Mouse (Mus musculus): ENCODE data around the gene Dbn1.

DNA sequence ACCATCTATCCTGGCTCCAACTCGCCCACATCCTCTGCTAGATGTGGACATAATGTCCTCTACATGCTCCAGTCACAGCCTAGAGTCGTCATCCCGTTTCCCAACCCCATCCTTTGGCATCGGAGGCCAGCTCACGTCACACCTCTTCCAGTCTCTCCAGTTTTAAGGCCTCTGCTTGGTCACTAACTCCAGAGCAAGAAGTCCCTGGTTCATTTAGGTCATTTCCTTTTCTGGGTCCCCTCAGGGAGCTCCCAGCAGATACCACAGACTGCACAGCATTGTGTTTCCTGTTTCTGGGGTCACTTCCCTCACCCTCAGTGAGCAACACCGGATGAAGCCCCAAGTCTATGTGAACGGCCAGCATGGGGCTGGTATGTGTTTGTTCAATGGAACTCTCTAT lies 8.9 kb downstream of the Dbn1 start:
- no peak for TF ChIP-seq POLR2A (IDR thresholded peaks at IDR 0.05; ENCODE audit: low read depth, low read length)
- no peak for TF ChIP-seq CTCF (IDR thresholded peaks at IDR 0.05; ENCODE audit: extremely low read depth, insufficient read length, insufficient replicate concordance, low read depth, low read length)

All from small intestine, adult 2 months (tissue).